Mouse (Mus musculus) MEL (cell line): ENCODE measurements around the gene Mcu. TPM values are rescaled to one million over a fixed set of nuclear protein-coding genes. Genes with fewer than 3 reads are reported as not detected.

Experiments
- DNase-seq: peaks from one replicate; pipeline ENCODE4 v3.0.0; 2011; ENCODE audit warnings: low read depth, low spot score
- H3K27ac ChIP-seq: 2 replicates; pipeline ENCODE4 v1.5.1; 2012; ENCODE audit warnings: low read depth, mild to moderate bottlenecking, control low read depth, low read length, moderate library complexity; ENCODE audit not compliant: control insufficient read depth
- H3K27me3 ChIP-seq, 2 experiments: fragments of 150-350 bp in 1 of 2; sonication (generic) in 1 of 2; 2 replicates each; pipeline ENCODE4 v1.6.1; 2012; ENCODE audit warnings: low read length in 2 of 2, mild to moderate bottlenecking in 2 of 2, improper control_type of control experiment in 1 of 2, moderate library complexity in 1 of 2; ENCODE audit not compliant: insufficient read depth in 2 of 2, control insufficient read depth in 1 of 2
- H3K36me3 ChIP-seq, 2 experiments: 2 replicates each; pipeline ENCODE4 v1.6.1; 2012 to 2014; ENCODE audit warnings: low read length in 2 of 2, improper control_type of control experiment in 1 of 2, inconsistent platforms in 1 of 2, mild to moderate bottlenecking in 1 of 2; ENCODE audit not compliant: insufficient read depth in 2 of 2, control insufficient read depth in 1 of 2
- H3K4me1 ChIP-seq, 2 experiments: fragments of 150-350 bp in 1 of 2; sonication (generic) in 1 of 2; 2 replicates each; pipeline ENCODE4 v1.6.1; 2012; ENCODE audit warnings: low read length in 2 of 2, improper control_type of control experiment in 1 of 2, mild to moderate bottlenecking in 1 of 2; ENCODE audit not compliant: insufficient read depth in 2 of 2, control insufficient read depth in 1 of 2
- H3K4me3 ChIP-seq, 2 experiments: fragments of 150-350 bp in 1 of 2; sonication (generic) in 1 of 2; 2 replicates each; pipeline ENCODE4 v1.5.1; 2012; ENCODE audit warnings: low read depth in 2 of 2, low read length in 2 of 2, mild to moderate bottlenecking in 2 of 2, moderate library complexity in 2 of 2, control low read depth in 1 of 2, improper control_type of control experiment in 1 of 2; ENCODE audit not compliant: control insufficient read depth in 1 of 2, insufficient read depth in 1 of 2
- H3K79me2 ChIP-seq: 2 replicates; pipeline ENCODE4 v1.6.1; 2012; ENCODE audit warnings: mild to moderate bottlenecking, low read length, moderate library complexity; ENCODE audit not compliant: control insufficient read depth, poor library complexity, insufficient read depth
- H3K9ac ChIP-seq: 2 replicates; pipeline ENCODE4 v1.6.1; 2012; ENCODE audit warnings: low read depth, mild to moderate bottlenecking, control low read depth, low read length, moderate library complexity; ENCODE audit not compliant: control insufficient read depth, poor library complexity, severe bottlenecking
- H3K9me3 ChIP-seq: fragments of 150-350 bp; sonication (generic); replicated peaks from 2 replicates; pipeline ENCODE4 v1.6.1; 2012; ENCODE audit warnings: mild to moderate bottlenecking, low read length, improper control_type of control experiment, moderate library complexity; ENCODE audit not compliant: insufficient read depth
- EP300 ChIP-seq, 2 experiments: IDR thresholded peaks; 2 replicates each; pipeline ENCODE4 v1.6.1; 2011; ENCODE audit warnings: improper control_type of control experiment in 2 of 2, low read length in 2 of 2, low read depth in 1 of 2, mild to moderate bottlenecking in 1 of 2
- GATA1 ChIP-seq: IDR thresholded peaks from 2 replicates; pipeline ENCODE4 v1.6.1; 2011; ENCODE audit warnings: low read depth, low read length, improper control_type of control experiment
- HCFC1 ChIP-seq: IDR thresholded peaks from 2 replicates; pipeline ENCODE4 v1.6.1; 2012; ENCODE audit warnings: low read depth, mild to moderate bottlenecking, inconsistent platforms, low read length, improper control_type of control experiment, moderate library complexity
- MEF2A ChIP-seq: IDR thresholded peaks from 2 replicates; pipeline ENCODE4 v1.6.1; 2014; ENCODE audit warnings: low read depth, mild to moderate bottlenecking, inconsistent platforms, low read length, improper control_type of control experiment; ENCODE audit not compliant: poor library complexity, insufficient replicate concordance, severe bottlenecking; ENCODE audit errors: extremely low read depth
- MYC ChIP-seq: IDR thresholded peaks from 2 replicates; pipeline ENCODE4 v1.6.1; 2011; ENCODE audit warnings: low read depth, mild to moderate bottlenecking, low read length, improper control_type of control experiment, moderate library complexity
- NRF1 ChIP-seq: IDR thresholded peaks from 2 replicates; pipeline ENCODE4 v1.6.1; 2014; ENCODE audit warnings: low read depth, mild to moderate bottlenecking, inconsistent platforms, low read length, improper control_type of control experiment, moderate library complexity; ENCODE audit not compliant: poor library complexity, insufficient read depth, severe bottlenecking
- POLR2AphosphoS2 ChIP-seq: IDR thresholded peaks from 2 replicates; pipeline ENCODE4 v1.6.1; 2011; ENCODE audit warnings: low read length, improper control_type of control experiment
- RCOR1 ChIP-seq: IDR thresholded peaks from 2 replicates; pipeline ENCODE4 v1.6.1; 2012; ENCODE audit warnings: low read depth, mild to moderate bottlenecking, inconsistent platforms, low read length, improper control_type of control experiment
- TAL1 ChIP-seq: IDR thresholded peaks from 2 replicates; pipeline ENCODE4 v1.6.1; 2012; ENCODE audit warnings: mild to moderate bottlenecking, inconsistent platforms, low read length, moderate library complexity, mixed read lengths
- TBP ChIP-seq: IDR thresholded peaks from 2 replicates; pipeline ENCODE4 v1.8.0; 2011; ENCODE audit warnings: low read depth, low read length, improper control_type of control experiment
- USF1 ChIP-seq: IDR thresholded peaks from 2 replicates; pipeline ENCODE4 v1.6.1; 2014; ENCODE audit warnings: low read depth, mild to moderate bottlenecking, inconsistent platforms, low read length, improper control_type of control experiment, moderate library complexity
- polyA plus RNA-seq, 2 experiments: library from polyadenylated mRNA; stranded (reverse) in 1 of 2; unstranded in 1 of 2; fragments of >175 nt in 1 of 2; fragments of >200 nt in 1 of 2; gene quantifications; 2 replicates each; pipeline versions ENCODE4 v1.2.1 to v1.2.4; 2012; ENCODE audit warnings: low replicate concordance in 2 of 2, low read depth in 1 of 2; ENCODE audit not compliant: insufficient read length in 2 of 2, insufficient read depth in 1 of 2, missing spikeins in 1 of 2
- total RNA-seq: library from RNA; depleted of rRNA; stranded (reverse); fragments of 300-350 nt; gene quantifications from 2 replicates; pipeline ENCODE4 v1.2.3, GENCODE M21; 2012

The Mcu gene
- total and polyA plus RNA-seq, 3 experiments: 7.7 to 9.4 TPM; not detected in 1

GRCm38 (mm10) chr10:59466626-59467025 is 149.9 kb downstream of the Mcu start:
- H3K4me1 ChIP-seq: peaks cover 0 to 3% of the 10 kb centered on the region in 2 experiments; a peak in 1 of 4 replicates
- H3K9me3 ChIP-seq: no peaks in the 10 kb centered on the region
- no peak overlapping the region for H3K9ac ChIP-seq
- H3K27me3 ChIP-seq: no peaks in the 10 kb centered on the region
- no peak for TF ChIP-seq GATA1
- no peaks in the 10 kb centered on the region for H3K36me3 ChIP-seq
- no peak for DNase-seq
- no peak overlapping the region for H3K27ac ChIP-seq
- H3K4me3 ChIP-seq: no peak overlapping the region
- no peaks in the 10 kb centered on the region for H3K79me2 ChIP-seq

GRCm38 (mm10) chr10:59465546-59465945 is 150.9 kb downstream of the Mcu start:
- Histone ChIP-seq H3K4me3 (no peak overlapping the region), H3K4me1 (no peaks in the 10 kb centered on the region), H3K36me3 (no peaks in the 10 kb centered on the region), H3K27me3 (no peaks in the 10 kb centered on the region), H3K9me3 (no peaks in the 10 kb centered on the region), H3K9ac (no peak overlapping the region), H3K27ac (no peak overlapping the region), H3K79me2 (no peaks in the 10 kb centered on the region)
- TF ChIP-seq NRF1: no peak
- no peak for TF ChIP-seq USF1
- TF ChIP-seq HCFC1: no peak
- no peak for TF ChIP-seq MYC
- no peak for TF ChIP-seq EP300 (IDR thresholded peaks at IDR 0.05; ENCODE audit: low read depth in 1 of 2, low read length in 2 of 2)
- no peak for DNase-seq

- Histone ChIP-seq H3K9ac (no peak overlapping the region), H3K27ac (no peak overlapping the region), H3K4me3 (no peak overlapping the region), H3K9me3 (no peaks in the 10 kb centered on the region)
- TF ChIP-seq MYC: no peak
- TF ChIP-seq MEF2A: no peak
- no peak for TF ChIP-seq POLR2AphosphoS2
- no peak for TF ChIP-seq RCOR1
- TF ChIP-seq TAL1: no peak
- no peak for TF ChIP-seq TBP
- TF ChIP-seq, all 39 proteins: peak for 0
- DNase-seq: no peak
- Histone ChIP-seq H3K4me1 (no peaks in the 10 kb centered on the region), H3K27me3 (no peaks in the 10 kb centered on the region), H3K36me3 (no peaks in the 10 kb centered on the region), H3K79me2 (no peaks in the 10 kb centered on the region)
These were observed 154.2 kb downstream of the Mcu start for GRCm38 (mm10) chr10:59462307-59462706.
